Mouse (Mus musculus) layer of hippocampus, postnatal 10 days (tissue): ENCODE results near the gene Olfr1212. TPM values are rescaled to one million over a fixed set of nuclear protein-coding genes. Genes with fewer than 3 reads are reported as not detected.

ENCODE experiments used
- DNase-seq, 2 experiments: peaks; one replicate each; pipeline ENCODE4 v3.0.0; 2021; ENCODE audit warnings: low spot score in 2 of 2
- long read RNA-seq: library from polyadenylated mRNA; stranded (forward); transcript quantifications from one replicate; pipeline ENCODE4 v2.0.0, GENCODE M21; 2023
- total RNA-seq, 2 experiments: library from RNA; stranded (reverse); gene quantifications; 2 replicates each; pipeline ENCODE4 v1.2.3; 2021

Gene Olfr1212
- not detected for total RNA-seq
- long read RNA-seq: 0 reads

GRCm38 (mm10) chr2:88953669-88954068 lies at the start of gene Olfr1212:
Gene Olfr1212, plus strand, starts transcription at chr2:88953969.
- no peak for DNase-seq

- DNase-seq: no peak
These were observed 38.7 kb upstream of the Olfr1212 start, which contains the start of gene Olfr1209 for GRCm38 (mm10) chr2:88915057-88915456. Gene Olfr1209, minus strand, starts transcription at chr2:88915157.

GRCm38 (mm10) chr2:88938011-88938410 lies 15.8 kb upstream of the Olfr1212 start, which contains the start of gene Olfr1211:
Gene Olfr1211, minus strand, starts transcription at chr2:88938111.
- DNase-seq: no peak

GRCm38 (mm10) chr2:88980181-88980580 lies 26.4 kb downstream of the Olfr1212 start, which contains the start of gene Gm13762:
Gene Gm13762, minus strand, starts transcription at chr2:88980281.
- DNase-seq: no peak

- DNase-seq: no peak
These were observed 38.8 kb downstream of the Olfr1212 start, which contains the start of gene Olfr1214 for GRCm38 (mm10) chr2:88992553-88992952. Gene Olfr1214, minus strand, starts transcription at chr2:88992653.

- no peak for DNase-seq
These were observed 53.1 kb downstream of the Olfr1212 start, which contains the start of gene Olfr1215 for GRCm38 (mm10) chr2:89006873-89007272. Gene Olfr1215, minus strand, starts transcription at chr2:89006973.

Other genes with a start within 250 kb of the Olfr1212 start
- gene Olfr1196, start 249.4 kb upstream of the Olfr1212 start, total RNA-seq: not detected
- gene Olfr1197, start 221.6 kb upstream of the Olfr1212 start, total RNA-seq: not detected
- gene Olfr1198, start 202.6 kb upstream of the Olfr1212 start, total RNA-seq: not detected
- gene Olfr1199, start 193.5 kb upstream of the Olfr1212 start, total RNA-seq: not detected
- gene Olfr1200, start 183.5 kb upstream of the Olfr1212 start, total RNA-seq: not detected
- gene Olfr1201, start 160.9 kb upstream of the Olfr1212 start, total RNA-seq: not detected
- under 1 TPM in 1 of 2 experiments, not detected in 1; 0.09 TPM for gene Olfr1202, start 139.5 kb upstream of the Olfr1212 start, total RNA-seq
- gene Olfr1205, start 124.2 kb upstream of the Olfr1212 start, total RNA-seq: not detected
- gene Olfr1204, start 104.7 kb upstream of the Olfr1212 start, total RNA-seq: not detected
- not detected for gene Olfr1206, start 90.7 kb upstream of the Olfr1212 start, total RNA-seq
- not detected for gene Olfr1208, start 51.7 kb upstream of the Olfr1212 start, total RNA-seq
- gene Olfr1209, start 38.8 kb upstream of the Olfr1212 start, total RNA-seq: not detected
- not detected for gene Olfr1211, start 15.9 kb upstream of the Olfr1212 start, total RNA-seq
- not detected for gene Gm13762, start 26.3 kb downstream of the Olfr1212 start, total RNA-seq
- not detected for gene Olfr1214, start 38.7 kb downstream of the Olfr1212 start, total RNA-seq
- gene Olfr1215, start 53.0 kb downstream of the Olfr1212 start, total RNA-seq: not detected
- not detected for gene Olfr1216, start 64.4 kb downstream of the Olfr1212 start, total RNA-seq
- gene Olfr1217, start 78.1 kb downstream of the Olfr1212 start, total RNA-seq: not detected
- not detected for gene Olfr1218, start 107.2 kb downstream of the Olfr1212 start, total RNA-seq
- gene Olfr1219, start 129.5 kb downstream of the Olfr1212 start, total RNA-seq: not detected
- gene Olfr1220, start 152.9 kb downstream of the Olfr1212 start, total RNA-seq: not detected
- not detected for gene Olfr1221, start 163.3 kb downstream of the Olfr1212 start, total RNA-seq
- gene Olfr1222, start 179.1 kb downstream of the Olfr1212 start, total RNA-seq: not detected
- not detected for gene Olfr1223, start 197.6 kb downstream of the Olfr1212 start, total RNA-seq
- not detected for gene Olfr1224-ps1, start 210.1 kb downstream of the Olfr1212 start, total RNA-seq
- gene Olfr1225, start 220.7 kb downstream of the Olfr1212 start, total RNA-seq: not detected
- not detected for gene Olfr1226, start 246.1 kb downstream of the Olfr1212 start, total RNA-seq